Mouse (Mus musculus) testis, adult 2 months (tissue): Measurements from ENCODE around the gene Gpr87. TPM values are rescaled to one million over a fixed set of nuclear protein-coding genes. Genes with fewer than 3 reads are reported as not detected.

ENCODE experiments used
- H3K27ac ChIP-seq: fragments of 200-500 bp; 2 replicates; pipeline ENCODE4 v1.5.1; 2012; ENCODE audit warnings: low read depth, low read length; ENCODE audit not compliant: control insufficient read depth, insufficient read depth
- H3K27me3 ChIP-seq: fragments of 200-500 bp; 2 replicates; pipeline ENCODE4 v1.6.1; 2012; ENCODE audit warnings: mild to moderate bottlenecking, low read length, moderate library complexity; ENCODE audit not compliant: control insufficient read depth, insufficient read depth
- H3K36me3 ChIP-seq: fragments of 200-500 bp; 2 replicates; pipeline ENCODE4 v1.6.1; 2012; ENCODE audit warnings: mild to moderate bottlenecking, low read length; ENCODE audit not compliant: control insufficient read depth, insufficient read depth
- H3K4me1 ChIP-seq: fragments of 200-500 bp; 2 replicates; pipeline ENCODE4 v1.6.1; 2012; ENCODE audit warnings: low read length; ENCODE audit not compliant: control insufficient read depth, insufficient read depth
- H3K4me3 ChIP-seq: fragments of 200-500 bp; 2 replicates; pipeline ENCODE4 v1.5.1; 2012; ENCODE audit warnings: low read depth, mild to moderate bottlenecking, low read length, moderate library complexity, mixed read lengths; ENCODE audit not compliant: control insufficient read depth
- CTCF ChIP-seq: fragments of 200-500 bp; IDR thresholded peaks from 2 replicates; pipeline ENCODE4 v1.5.1; 2012; ENCODE audit warnings: low read depth, mild to moderate bottlenecking, inconsistent platforms, low read length, moderate library complexity; ENCODE audit not compliant: control insufficient read depth, insufficient read depth, insufficient replicate concordance
- POLR2A ChIP-seq: fragments of 200-500 bp; IDR thresholded peaks from 2 replicates; pipeline ENCODE4 v1.6.1; 2012; ENCODE audit warnings: low read depth, mild to moderate bottlenecking, inconsistent platforms, low read length, moderate library complexity; ENCODE audit not compliant: control insufficient read depth
- polyA plus RNA-seq: library from polyadenylated mRNA; depleted of rRNA; stranded (reverse); fragments of >200 nt; gene quantifications from 2 replicates; pipeline ENCODE4 v1.2.3, GENCODE M21; 2012; rRNA removed

The Gpr87 gene
- polyA plus RNA-seq = not detected in 2 replicates

DNA sequence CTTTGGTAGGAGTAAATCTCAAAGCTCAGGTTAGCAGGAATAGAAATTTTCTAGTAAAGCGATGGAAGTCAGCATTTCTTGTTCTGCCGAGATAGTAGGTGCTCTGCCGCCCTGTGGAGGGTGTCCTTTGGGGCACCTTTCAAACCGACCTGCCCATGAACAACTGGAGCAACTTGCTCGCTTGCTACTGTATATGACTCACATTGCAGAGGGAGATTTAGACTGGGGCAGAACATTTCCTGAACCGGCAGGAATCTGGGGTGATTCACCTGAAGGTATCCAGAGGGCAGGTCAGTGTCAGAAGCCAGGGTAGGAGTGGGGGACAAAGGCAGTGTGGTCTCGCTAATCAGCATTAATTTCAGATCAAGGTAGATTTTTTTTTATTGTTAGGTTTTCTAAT, at the start of gene Gpr87:
Gene Gpr87 (minus strand): TSS at position 167 of the 400 bp plus-strand sequence.
- no peak within 1 kb of the TSS for H3K27ac ChIP-seq
- no peaks in the 10 kb centered on the region for H3K4me1 ChIP-seq

DNA sequence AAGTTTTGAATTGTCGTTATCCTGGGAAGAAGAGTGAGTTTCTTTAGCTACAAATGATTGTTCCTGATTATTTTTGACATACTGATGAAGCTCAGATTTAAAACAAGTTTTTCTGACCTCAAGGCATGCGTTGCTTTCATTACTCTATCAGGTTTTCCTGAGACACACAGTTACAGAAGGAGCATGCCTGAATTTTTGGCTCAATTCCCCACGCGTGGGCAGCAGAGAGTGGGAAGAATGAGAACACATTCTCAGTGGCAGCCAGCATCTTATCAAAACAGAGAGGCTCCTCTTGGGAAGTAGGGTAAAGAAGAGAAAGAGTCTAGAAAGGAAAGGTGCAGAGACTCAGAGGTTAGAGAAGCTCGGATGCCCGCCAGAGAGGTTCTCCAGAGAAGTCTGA, 48.5 kb upstream of the Gpr87 start:
- no peaks in the 10 kb centered on the region for H3K27me3 ChIP-seq
- H3K36me3 ChIP-seq = no peaks in the 10 kb centered on the region
- no peak overlapping the region for H3K27ac ChIP-seq
- TF ChIP-seq CTCF = no peak
- no peak for TF ChIP-seq POLR2A
- H3K4me1 ChIP-seq = no peaks in the 10 kb centered on the region
- no peak overlapping the region for H3K4me3 ChIP-seq

More for the DNA sequence above, at the start of gene Gpr87:
- Histone ChIP-seq H3K27me3 (no peaks in the 10 kb centered on the region), H3K36me3 (no peaks in the 10 kb centered on the region), H3K4me3 (no peak within 1 kb of the TSS)
- TF ChIP-seq CTCF (no peak), POLR2A (no peak)

GRCm38 (mm10) chr3:59234878-59235277, 40.0 kb upstream of the Gpr87 start:
- no peaks in the 10 kb centered on the region for H3K27me3 ChIP-seq

GRCm38 (mm10) chr3:59230912-59231311, 36.0 kb upstream of the Gpr87 start:
- H3K4me3 ChIP-seq = no peak overlapping the region
- H3K36me3 ChIP-seq = no peaks in the 10 kb centered on the region
- TF ChIP-seq CTCF (no peak), POLR2A (no peak)
- no peak overlapping the region for H3K27ac ChIP-seq
- H3K4me1 ChIP-seq = no peaks in the 10 kb centered on the region
- H3K27me3 ChIP-seq = no peaks in the 10 kb centered on the region

More at GRCm38 (mm10) chr3:59234878-59235277, 40.0 kb upstream of the Gpr87 start:
- H3K4me3 ChIP-seq = no peak overlapping the region
- no peak overlapping the region for H3K27ac ChIP-seq
- TF ChIP-seq CTCF = no peak
- TF ChIP-seq POLR2A = no peak
- H3K4me1 ChIP-seq = no peaks in the 10 kb centered on the region
- no peaks in the 10 kb centered on the region for H3K36me3 ChIP-seq

DNA sequence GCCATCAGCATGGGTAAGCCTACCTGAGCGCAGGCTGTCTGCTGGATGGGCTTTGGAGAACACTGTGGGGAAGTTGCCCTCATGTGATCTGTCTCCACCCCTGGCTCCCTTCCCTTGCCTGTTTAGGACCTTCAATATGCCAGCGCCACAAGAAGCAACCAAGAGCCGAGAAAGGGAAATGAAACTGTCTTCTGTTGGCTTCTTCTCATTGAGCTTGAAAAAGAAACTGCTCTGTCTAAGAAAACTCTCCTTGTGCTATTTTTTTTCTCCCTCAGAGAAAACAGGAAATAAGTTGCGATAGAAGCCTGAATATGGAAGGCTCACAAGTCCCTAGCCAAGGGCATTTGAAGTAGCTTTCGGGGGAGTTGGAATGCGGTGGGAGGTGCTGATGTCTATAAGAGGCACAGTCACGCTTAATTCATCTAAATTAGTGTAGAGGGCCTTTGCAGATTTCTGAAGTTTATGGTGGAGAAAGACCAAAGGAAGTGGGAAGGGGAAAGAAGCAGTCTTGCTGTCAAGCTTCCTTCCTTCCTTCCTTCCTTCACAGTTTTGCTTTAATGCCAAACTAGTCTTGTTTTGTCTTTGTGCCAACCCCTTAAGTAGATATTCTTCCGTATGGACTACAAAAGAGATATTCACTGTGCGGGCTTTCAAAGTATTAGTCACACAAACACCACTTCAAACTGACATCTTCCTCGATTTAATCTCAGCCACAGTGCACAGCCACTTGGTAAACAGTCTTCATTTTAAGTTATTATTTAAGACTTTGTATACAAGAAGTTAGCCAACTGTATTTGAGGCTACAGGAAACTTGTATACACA, 34.0 kb upstream of the Gpr87 start:
- Histone ChIP-seq H3K4me3 (no peak overlapping the region), H3K27ac (peak overlapping the region; percentile 64), H3K36me3 (no peaks in the 10 kb centered on the region), H3K4me1 (no peaks in the 10 kb centered on the region), H3K27me3 (no peaks in the 10 kb centered on the region)
- TF ChIP-seq POLR2A = no peak
- TF ChIP-seq CTCF = no peak

GRCm38 (mm10) chr3:59227696-59228095, 32.8 kb upstream of the Gpr87 start:
- Histone ChIP-seq H3K27me3 (no peaks in the 10 kb centered on the region), H3K36me3 (no peaks in the 10 kb centered on the region), H3K27ac (no peak overlapping the region), H3K4me3 (no peak overlapping the region), H3K4me1 (no peaks in the 10 kb centered on the region)
- TF ChIP-seq POLR2A (no peak), CTCF (no peak)

- TF ChIP-seq CTCF (no peak), POLR2A (no peak)
- no peaks in the 10 kb centered on the region for H3K36me3 ChIP-seq
- H3K4me3 ChIP-seq = no peak overlapping the region
- no peak overlapping the region for H3K27ac ChIP-seq
- H3K4me1 ChIP-seq = no peaks in the 10 kb centered on the region
- no peaks in the 10 kb centered on the region for H3K27me3 ChIP-seq
Observed at GRCm38 (mm10) chr3:59225411-59225810, 30.5 kb upstream of the Gpr87 start.

- Histone ChIP-seq H3K36me3 (no peaks in the 10 kb centered on the region), H3K27ac (no peak overlapping the region)
- TF ChIP-seq POLR2A (no peak), CTCF (no peak)
Observed at GRCm38 (mm10) chr3:59222303-59222702, 27.4 kb upstream of the Gpr87 start.

More at GRCm38 (mm10) chr3:59222303-59222702, 27.4 kb upstream of the Gpr87 start:
- Histone ChIP-seq H3K4me3 (no peak overlapping the region), H3K27me3 (no peaks in the 10 kb centered on the region), H3K4me1 (0 out of 2 replicates have a peak, but pooled peaks cover 2% of the 10 kb centered on the region)
